Mouse (Mus musculus) heart, postnatal 10 days (tissue): ENCODE results near the gene Tsc22d4. TPM values are rescaled to one million over a fixed set of nuclear protein-coding genes. Genes with fewer than 3 reads are reported as not detected.
A peak's percentile ranks its signal among the peaks of the same experiment; 100 is the strongest.
"Not testable (repeated sequence)": the region's sequence is repeated elsewhere in the genome, so short reads cannot be mapped to it uniquely, and the experiment has no call there.

Experiments
- DNase-seq, 2 experiments: peaks; one replicate each; pipeline ENCODE4 v3.0.0; 2021
- intact Hi-C: fragments of 180-260 bp; cut with DNase I; formaldehyde crosslinking; loops from one replicate; pipeline ENCODE4 v1.15.1; 2025
- total RNA-seq, 2 experiments: library from RNA; stranded (reverse); gene quantifications; 2 replicates each; pipeline ENCODE4 v1.2.3; 2021

Gene Tsc22d4
- total RNA-seq, 2 experiments from 2014 or later: 279 to 287 TPM

DNA sequence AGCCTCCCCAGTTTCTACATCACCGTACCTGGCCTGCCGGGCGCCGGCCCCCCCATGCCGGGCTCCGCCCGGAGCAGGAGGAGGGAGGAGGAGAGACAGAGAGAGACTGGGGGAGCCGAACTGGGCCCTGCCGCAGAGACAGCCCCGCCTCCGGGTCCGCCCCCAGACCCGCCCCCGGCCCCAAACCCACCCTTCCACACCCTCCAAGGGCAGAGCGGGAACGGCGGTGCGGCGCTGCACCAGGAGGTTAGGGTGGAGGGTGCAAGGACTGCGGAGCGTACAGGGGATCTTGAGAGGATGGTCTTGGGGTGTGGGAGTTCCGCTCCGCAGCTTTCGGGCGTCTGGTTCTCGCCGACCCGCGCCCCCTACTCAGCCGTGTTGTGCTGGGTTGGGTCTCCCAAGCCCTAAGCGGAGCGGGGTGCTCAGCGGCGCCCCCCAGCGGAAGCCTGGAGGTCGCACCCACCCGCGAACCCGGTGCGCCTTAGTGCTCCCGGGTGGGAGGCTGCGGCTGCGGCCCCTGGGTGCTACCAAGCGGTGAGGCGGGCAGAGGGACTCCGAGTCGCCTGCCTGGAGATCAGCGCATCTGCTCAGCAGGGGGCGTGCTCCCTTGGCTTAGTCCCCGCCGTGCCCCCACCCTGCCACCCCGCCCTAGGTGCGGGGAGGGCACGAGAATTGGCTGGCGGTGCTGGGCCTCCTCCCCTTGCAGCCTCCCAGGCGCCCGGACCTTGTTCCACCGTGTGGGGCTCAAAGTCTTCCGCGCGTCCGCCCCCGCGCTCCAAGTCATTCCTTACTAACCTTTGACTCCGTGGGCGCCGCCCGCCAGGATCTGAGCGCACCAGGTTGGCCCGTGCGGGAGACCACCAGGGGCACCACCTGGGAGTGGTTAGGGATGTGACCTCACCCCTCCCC lies 4.3 kb upstream of the Tsc22d4 start, which contains the start of gene Nyap1:
Gene Nyap1, minus strand, starts transcription at position 585 of the 909 bp plus-strand sequence.
- DNase-seq: peak; percentile 84 to 85
- intact Hi-C loops: loop anchor here (1.0 to 5.0 kb wide), 2 partner anchors 69 to 84 kb away; no protein-coding TSS in a partner anchor

DNA sequence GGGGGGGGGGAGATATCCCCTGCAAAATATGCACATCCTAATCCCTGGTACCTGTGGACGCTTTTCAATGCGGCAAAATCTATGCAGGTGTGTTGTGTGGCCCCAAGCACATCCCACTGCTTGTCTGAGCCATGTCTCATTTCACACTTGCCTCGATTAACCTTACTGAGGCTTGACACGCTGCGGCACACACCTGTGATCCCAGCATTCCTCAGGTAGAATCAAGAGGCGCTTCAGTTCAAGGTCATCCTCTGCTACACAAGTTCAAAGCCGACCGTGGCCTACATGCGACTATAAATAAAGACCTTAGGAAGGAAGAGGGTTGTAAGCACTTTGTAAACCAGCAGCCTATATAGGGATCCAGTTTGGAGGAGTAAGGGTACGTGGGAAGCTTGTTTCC lies 3.5 kb upstream of the Tsc22d4 start:
- no peak for DNase-seq
- intact Hi-C loops: loop anchor here (5.0 kb wide), 1 partner anchor 70 kb away; no protein-coding TSS in a partner anchor

DNA sequence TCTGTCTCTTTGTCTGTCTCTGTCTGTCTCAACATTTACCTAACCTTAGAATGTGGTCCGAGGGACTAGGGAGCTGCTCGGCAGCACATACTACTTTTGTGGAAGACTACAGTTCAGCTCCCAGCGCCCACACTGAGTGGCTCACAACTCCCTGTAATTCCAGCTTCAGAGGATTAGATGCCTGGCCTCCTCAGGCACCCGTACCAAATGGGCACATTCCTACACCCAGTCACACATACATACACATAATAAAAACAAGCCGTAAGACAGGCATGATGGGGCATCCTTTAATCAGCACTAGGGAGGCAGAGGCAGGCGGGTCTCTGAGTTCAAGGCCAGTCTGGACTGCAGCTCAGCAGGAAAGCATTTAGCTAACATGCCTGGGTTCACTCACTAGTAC lies 2.7 kb upstream of the Tsc22d4 start:
- DNase-seq: no peak
- intact Hi-C loops: loop anchor here (5.0 kb wide), 1 partner anchor 71 kb away; no protein-coding TSS in a partner anchor

DNA sequence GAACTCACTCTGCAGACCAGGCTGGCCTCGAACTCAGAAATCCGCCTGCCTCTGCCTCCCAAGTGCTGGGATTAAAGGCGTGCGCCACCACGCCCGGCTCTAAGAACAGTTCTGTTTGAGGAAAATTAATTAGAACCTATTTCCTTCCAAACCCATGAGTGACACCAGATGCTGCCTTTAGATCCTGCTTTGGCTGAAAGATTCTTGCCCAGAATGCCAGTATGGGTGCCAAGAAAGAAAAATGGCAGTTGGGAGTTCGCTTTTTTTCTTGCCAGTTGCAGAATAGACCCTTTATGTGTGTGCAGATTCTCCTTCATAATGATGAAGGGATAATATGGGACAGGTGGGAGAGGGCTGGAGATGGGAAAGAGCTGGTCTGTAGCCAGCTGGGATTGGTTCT lies 1.3 kb upstream of the Tsc22d4 start:
- intact Hi-C loops: loop anchor here (5.0 kb wide), 1 partner anchor 72 kb away; no protein-coding TSS in a partner anchor
- no peak for DNase-seq

DNA sequence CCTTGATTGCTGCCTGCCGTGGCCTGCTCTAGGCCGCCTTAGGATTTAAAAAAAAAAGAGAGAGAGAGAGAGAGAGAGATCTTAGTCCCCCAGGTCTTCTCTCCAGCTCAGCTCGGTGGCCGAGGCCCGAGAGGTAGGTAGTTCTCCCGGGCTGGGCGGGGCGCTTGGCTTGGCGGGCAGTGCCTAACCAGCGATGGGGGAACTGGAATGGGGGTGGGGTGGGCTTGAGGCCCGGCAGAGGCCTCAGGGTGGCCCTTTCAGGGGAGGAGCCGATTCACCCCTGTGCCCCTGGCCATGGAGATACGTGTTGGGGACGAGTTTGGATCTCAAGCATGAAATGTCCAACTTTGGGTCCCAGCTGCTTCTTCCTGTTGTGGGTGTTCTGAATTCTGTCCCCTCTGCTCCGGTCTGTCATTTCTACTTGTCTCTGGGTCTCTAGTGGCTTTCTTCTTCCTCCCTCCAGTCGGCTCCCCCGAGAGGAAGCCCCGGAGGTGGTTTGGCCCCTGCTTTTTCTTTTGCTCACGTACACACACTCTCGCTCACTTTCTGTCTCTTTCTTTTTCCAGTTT lies 836 bp downstream of the Tsc22d4 start:
- intact Hi-C loops: loop anchor here (5.0 kb wide), 1 partner anchor 214 kb away; the partner anchor contains the start of genes Epo and Gnb2
- peak; percentile 86 for DNase-seq

DNA sequence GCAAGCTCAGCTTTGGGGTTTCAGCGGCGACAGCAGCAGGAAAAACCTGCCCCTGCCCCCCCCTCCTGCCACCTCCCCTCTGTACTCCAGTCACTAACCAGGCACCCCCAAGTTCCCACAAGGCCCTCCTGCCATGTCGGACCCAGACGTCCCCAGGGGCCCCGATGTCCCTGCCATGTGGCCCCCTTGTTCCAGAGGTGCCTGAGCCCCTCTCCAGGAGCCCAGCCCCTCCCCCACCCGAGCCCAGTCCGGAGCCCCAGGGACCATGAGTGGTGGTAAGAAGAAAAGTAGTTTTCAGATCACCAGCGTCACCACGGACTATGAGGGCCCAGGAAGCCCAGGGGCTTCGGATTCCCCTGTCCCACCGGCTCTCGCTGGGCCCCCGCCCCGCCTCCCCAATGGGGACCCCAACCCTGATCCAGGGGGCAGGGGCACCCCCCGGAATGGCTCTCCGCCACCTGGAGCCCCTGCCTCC lies 1.4 kb downstream of the Tsc22d4 start:
- intact Hi-C loops: loop anchor here (5.0 kb wide), 1 partner anchor 215 kb away; the partner anchor contains the start of genes Epo and Gnb2
- DNase-seq: peak; percentile 53 to 55

DNA sequence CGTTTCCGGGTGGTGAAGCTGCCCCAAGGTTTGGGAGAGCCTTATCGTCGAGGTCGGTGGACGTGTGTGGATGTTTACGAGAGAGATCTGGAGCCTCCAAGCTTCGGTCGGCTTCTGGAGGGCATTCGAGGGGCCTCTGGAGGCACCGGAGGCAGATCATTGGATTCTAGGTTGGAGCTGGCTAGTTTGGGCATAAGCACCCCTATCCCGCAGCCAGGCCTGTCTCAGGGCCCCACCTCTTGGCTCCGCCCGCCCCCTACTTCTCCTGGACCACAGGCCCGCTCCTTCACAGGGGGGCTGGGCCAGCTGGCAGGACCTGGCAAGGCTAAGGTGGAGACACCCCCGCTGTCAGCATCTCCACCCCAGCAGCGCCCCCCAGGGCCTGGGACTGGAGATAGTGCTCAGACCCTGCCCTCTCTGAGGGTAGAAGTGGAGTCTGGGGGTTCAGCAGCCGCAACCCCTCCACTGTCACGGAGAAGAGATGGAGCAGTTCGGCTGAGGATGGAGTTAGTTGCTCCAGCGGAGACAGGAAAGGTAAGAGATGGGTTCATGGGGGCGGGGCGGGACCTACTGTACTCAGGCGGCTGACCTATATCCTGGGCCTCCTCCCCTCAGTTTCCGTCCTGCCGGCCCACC lies 1.9 kb downstream of the Tsc22d4 start:
- DNase-seq: peak; percentile 71 to 74
- intact Hi-C loops: loop anchor here (5.0 kb wide), 1 partner anchor 215 kb away; the partner anchor contains the start of genes Epo and Gnb2

DNA sequence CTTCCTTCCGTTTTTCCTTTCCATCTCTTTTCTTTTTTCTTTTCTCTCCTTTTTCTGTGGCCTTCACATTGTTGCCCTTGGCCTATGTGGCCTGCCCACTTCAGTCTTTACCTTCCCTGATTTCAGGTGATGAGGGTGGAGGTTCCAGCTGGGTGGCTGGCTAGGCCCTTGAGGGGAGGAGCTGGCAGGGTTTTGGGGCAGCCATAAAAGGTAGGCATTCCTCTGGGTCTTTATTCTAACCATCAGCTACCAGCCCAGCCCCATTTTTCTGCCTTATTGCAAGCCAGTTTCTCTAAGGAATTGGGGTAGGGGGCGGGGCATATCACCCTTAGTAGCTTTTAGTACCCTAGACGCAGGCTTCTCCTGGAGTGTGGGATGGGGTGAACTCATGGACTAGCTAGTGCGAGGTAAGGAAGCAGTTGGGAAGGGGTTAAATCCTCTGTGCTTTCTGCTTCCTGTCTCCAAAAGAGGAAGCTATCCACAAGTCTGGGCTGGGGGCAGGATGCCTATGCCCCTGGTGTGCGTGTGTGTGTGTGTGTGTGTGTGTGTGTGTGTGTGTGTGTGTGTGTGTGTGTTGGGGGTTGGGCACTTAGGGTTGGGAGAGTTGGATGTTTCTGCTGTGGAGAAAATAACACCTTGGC lies 2.7 kb downstream of the Tsc22d4 start:
- intact Hi-C loops: loop anchor here (5.0 kb wide), 1 partner anchor 216 kb away; the partner anchor contains the start of genes Epo and Gnb2

DNA sequence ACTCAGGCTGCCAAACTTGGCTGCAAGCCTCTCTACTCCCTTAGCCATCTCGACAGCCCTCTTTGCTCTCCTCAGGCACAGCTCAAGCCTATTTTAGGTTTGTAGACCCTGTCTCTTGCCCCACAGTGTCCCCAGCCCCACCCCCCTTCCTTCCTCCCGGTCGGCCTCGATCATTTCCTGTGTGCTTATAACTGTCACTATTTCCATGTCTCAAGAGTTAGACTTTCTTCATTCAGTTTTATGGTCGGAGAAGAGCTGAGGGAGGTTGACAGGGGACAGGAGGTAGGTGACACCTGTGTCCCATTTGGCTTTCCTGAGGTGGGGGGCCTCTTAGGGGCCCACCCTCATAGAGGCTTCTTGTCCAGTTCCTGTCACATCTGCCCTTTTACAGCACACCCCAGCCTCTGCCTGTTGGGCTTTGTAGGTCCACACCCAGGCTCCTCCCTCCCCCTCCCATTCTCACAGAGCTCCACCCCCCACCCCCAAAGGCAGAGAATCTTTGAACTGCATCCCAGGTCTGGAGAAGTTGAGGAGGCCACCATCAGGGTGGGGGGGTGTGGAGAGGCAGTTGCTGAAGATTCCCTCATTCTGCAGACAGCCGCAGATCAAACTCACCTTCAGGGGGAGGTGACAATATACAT lies 3.8 kb downstream of the Tsc22d4 start:
- intact Hi-C loops: loop anchor here (5.0 kb wide), 1 partner anchor 217 kb away; the partner anchor contains the start of genes Epo and Gnb2

More for the DNA sequence above, 2.7 kb downstream of the Tsc22d4 start:
- DNase-seq: peak; percentile 73 to 77

DNA sequence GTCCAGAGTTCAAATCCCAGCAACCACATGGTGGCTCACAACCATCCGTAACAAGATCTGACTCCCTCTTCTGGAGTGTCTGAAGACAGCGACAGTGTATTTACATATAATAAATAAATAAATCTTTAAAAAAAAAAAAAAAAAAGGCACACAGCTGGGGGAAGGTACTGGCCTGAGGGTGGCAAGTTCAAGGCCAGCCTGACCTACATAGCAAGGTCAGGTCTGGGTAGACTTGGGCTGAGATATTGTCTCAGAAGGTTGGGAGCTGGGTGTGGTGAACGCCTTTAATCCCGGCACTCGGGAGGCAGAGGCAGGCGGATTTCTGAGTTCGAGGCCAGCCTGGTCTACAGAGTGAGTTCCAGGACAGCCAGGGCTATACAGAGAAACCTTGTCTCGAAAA lies 4.7 kb downstream of the Tsc22d4 start:
- DNase-seq, intact Hi-C loops: not testable (repeated sequence)

More for the DNA sequence above, 3.8 kb downstream of the Tsc22d4 start:
- peak in 1 of 2 experiments; percentile 49 for DNase-seq

DNA sequence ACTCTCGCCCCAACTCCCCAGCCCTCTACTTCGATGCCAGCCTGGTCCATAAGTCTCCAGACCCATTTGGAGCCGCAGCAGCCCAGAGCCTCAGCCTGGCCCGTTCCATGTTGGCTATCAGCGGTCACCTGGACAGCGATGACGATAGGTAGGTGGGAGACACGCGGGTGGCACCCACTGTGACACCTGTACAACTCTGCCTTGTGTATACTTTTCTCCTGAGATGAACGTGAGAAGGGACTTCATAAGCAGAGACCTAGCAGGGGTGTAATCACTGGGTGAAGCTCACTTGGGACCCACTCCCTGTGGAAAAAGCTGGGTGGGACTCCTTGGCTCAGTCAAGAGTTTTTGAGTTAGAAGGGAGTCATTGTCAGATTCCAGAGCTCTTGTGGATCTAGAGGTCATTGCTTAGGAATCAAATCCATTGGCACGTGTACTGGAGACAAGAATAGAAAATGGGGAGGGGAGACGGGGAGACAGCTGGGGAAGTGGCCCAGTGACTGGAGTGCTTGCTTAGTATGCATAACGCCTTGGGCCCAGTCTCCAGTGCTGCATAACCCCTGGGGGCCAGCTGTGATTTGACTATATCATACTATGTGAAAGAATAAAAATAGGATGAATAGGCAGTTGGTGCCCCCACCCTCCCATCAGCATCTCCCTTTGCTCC lies 5.8 kb downstream of the Tsc22d4 start:
- intact Hi-C loops: no loop called here
- DNase-seq: peak; percentile 62 to 65

DNA sequence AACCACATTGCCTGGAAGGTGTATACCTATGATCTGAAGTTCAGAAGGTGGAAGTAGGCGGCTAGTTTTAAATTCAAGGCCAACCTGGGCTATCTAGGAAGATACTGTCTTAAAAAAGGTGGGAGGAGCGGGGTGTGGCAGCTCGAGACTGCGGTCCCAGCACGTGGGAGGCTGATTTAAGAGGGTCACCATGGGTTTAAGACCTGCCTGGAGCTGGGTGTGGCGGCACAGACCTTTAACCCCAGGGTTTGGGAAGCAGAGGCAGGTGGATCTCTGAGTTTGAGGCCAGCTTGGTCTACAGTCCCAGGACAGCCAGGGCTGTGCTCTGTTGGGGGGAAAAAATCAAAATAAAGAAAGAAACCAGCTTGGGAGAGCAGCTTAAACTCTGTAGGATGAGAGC lies 6.5 kb downstream of the Tsc22d4 start:
- no peak for DNase-seq
- intact Hi-C loops: no loop called here

DNA sequence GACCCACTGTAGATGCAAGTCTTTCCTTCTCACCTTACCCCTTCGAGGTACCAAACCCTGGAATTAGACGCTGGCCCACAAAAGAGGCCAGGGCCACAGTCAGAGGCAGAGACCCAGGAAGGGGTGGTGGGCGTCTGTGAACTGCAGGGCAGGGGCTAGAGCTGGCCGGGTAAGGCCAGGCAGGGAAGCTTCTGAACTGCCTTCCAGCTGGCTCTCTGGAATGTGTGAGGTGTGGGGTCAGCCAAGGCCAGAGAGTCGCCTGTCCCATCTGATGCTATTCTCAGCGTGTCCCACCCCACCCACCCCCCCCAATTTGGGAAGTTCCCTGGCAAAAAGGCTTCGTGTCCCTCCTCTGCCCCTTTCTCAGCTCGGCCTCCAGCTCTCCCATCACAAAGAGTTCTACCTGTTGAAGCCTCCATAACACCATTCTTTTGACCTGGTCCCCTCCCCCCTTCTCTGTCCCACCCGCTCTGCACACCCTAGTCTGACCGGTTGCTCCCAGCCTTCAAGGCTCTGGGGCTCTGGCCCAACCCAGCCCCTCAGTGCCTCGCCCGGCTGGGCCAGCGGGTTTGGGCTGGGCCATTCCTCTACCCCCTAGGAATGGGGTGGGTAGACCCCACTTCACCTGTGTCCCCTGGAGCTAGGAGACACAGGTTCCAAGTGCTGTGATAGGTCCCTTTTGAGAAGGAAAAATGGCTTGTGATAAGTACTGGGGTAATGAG lies 7.7 kb downstream of the Tsc22d4 start:
- intact Hi-C loops: no loop called here
- DNase-seq: peak; percentile 67 to 69

DNA sequence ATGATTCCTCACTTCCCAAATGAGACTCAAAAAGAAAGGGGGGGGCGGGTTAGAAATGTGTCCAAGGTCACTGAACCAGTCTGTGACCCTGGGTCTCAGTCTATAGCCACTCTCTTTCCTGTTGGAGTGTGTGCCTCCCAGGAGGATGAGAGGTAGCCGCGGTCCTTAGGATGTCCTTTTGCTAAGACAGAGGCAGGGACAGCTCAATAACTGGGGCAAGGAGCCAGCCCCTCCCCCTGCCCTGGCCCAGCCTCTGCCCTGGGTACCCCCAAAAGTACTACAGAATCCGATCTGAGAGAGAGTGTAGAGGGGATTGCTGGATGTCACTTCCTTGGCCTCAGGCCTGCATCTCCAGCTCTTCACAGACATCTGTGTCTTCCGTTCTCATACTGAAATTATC lies 9.9 kb downstream of the Tsc22d4 start:
- DNase-seq: no peak
- intact Hi-C loops: loop anchor here (5.0 kb wide), 1 partner anchor 153 kb away; the partner anchor contains the start of gene Mospd3

DNA sequence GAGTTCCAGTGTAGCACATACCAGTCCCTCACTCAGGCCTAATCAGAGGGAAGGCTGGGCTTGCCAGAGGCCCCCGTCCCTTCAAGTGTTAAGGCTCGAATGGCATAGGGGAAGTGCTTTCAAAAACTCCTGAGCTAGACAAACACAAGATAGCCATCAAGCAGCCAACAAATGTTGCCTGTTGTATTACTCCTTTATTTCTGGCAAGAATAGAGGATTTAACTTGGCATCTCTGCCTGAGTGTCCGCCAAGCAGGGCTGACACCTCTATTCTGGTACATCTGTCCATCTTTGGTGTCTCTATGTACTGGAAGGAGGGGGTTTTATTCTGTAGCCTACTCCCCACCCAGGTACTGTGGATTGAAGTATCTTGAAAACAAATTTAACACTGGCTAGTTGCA lies 10.6 kb downstream of the Tsc22d4 start:
- intact Hi-C loops: loop anchor here (5.0 kb wide), 1 partner anchor 154 kb away; the partner anchor contains the start of gene Mospd3
- peak in 1 of 2 experiments; percentile 31 for DNase-seq

DNA sequence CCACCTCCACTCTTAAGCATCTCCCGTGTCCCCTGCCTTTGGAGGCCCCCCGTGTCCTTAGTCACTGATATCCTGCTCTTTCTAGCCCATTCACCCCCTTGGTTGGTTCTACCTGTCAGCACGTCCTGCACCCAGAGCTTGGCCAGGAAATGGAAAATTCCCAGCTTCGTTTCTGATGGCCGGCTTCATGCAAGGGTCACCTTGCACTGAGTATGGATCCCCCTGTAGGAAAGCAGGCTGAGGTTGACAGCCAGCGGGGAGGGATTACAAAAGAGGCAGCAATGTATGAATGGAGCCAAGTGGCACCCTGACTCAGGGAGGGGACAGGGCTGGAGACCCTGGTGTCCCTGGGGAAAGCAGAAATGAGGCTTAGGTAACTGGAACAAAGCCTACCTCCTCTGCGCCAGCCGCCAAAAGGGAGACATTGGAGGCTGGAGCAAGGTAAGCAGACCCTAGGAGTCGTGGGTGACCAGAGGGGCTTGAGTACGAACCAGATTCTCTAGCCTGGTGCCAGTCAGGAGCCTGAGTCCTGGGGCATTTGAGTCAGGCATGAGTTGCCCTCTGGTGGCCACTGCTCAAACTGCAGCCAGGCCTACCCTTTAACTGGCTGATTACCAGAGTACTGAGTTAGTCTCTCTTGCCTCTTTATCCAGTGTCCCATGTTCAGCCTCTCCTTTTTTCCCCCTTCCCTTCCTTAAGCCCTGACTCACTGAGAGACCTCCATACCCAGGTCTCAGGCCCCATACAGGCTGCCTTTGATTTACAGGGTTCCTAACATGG lies 11.5 kb downstream of the Tsc22d4 start:
- intact Hi-C loops: loop anchor here (1.0 to 5.0 kb wide), 2 partner anchors 100 to 155 kb away; partner anchors contain the start of gene Mospd3
- DNase-seq: peak; percentile 92 to 95

DNA sequence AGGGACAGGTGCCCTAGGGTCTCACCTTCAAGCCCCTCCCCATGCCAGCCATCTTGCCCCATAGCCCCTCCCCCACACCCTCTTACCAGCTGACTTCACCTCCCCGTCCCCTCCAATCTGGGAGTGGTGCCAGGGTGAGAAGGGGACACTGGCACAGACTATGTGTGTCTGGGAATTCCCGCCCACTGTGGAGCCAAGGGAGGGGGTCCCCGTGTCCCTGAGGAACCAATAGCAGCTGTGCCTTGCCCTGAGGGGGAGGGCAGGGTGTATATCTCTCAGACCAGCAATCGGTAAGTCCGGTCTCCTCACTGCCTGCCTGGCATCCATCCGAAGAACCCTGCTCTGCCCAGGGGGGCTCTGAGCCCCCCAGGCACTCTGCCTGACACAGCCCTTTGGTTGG lies 12.4 kb downstream of the Tsc22d4 start:
- peak; percentile 87 to 88 for DNase-seq
- intact Hi-C loops: loop anchor here (1.0 to 5.0 kb wide), 2 partner anchors 101 to 156 kb away; partner anchors contain the start of gene Mospd3
